Mouse (Mus musculus) lung, postnatal 14 days (tissue): ENCODE measurements at regions not wholly inside any gene's neighbourhood (a gene's known extent, or its start where the extent isn't known, plus 50 kb on each side); places are given as distances from the start of the nearest gene placed in this dataset.

Source experiments
- DNase-seq: peaks from one replicate; pipeline ENCODE4 v3.0.0; 2021

DNA sequence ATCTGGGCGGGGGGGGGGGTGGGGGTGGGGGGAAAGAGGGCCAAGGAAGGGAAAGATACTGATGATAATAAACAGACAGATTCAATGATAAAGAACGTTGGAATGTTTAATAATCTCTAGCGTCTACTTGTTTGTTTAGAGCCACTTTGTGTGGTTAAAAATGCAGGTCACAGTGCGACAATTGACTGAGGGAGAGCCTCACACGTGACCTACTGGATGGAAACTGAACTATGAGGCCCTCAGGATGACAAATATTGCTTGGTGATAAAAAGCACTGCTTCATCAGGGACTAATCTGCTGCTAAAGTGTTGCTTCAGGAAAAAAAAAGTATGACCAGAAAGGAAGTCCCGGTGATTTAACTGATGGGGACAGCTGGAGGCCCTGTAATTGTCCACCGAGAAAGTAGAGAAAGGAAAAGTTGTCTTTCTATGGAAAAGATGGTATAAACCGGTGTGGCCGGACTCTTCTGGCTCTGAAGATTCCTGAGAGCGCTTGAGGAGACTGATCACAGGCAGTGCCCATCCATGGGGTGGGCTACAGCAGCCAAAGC is 269.3 kb downstream of the Foxo1 start:
- DNase-seq = no peak

- DNase-seq = no peak
Observed at GRCm38 (mm10) chr3:52535411-52536021, 267.4 kb downstream of the Foxo1 start.

GRCm38 (mm10) chr3:52534118-52534517 is 266.0 kb downstream of the Foxo1 start:
- DNase-seq = no peak

DNA sequence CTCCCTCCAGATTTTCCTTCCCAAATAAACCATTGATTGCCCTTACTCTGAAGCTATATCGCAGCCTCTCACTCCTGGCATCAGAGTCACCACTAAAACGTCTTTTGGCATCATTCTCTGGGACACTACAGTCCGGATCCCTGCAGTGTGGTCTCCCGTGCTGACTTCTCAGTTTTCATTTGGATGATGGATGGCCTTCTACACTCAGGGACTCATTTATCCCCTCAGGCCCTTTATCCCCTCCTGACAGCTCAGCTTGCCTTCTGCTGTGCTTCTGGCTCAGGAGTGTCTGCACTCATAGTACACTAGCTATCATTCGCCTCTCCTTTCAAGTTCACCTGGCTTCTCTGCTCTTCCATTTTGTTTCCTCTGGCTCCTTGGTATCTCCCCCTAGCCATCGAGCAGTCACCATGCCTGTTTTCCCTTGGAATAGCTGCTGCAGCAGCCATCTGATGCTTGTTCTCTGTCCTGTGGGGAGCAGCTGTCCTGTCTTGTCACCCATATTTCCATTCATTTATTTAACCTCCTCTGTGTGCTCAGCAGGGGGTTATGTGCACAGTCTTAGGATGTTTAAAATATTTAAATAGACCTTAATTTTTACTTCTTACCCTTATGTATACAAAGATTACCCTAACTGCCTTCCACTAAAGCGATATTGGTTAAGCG is 263.7 kb downstream of the Foxo1 start:
- DNase-seq = no peak

GRCm38 (mm10) chr3:52530406-52530970 is 262.4 kb downstream of the Foxo1 start:
- no peak for DNase-seq

DNA sequence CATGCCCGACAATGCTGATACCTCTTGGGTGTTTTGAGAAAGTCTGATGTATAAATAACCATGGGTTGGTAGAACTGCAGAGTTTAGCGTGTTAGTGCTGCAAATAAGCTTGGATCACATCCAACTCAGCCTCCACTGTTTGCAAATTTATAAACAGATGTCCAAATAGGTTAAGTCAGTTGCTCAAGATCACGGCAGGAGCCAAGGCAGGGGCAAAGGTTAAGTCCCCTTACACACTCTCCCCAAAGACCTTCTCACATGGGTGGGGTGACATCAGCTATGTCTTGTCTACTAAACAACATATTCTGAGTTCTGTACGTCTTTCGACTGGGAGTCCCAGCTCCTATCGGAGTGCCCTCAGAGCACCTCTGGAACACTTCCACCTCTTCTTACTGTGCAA is 261.0 kb downstream of the Foxo1 start:
- DNase-seq = peak; percentile 67

GRCm38 (mm10) chr3:52528521-52528920 is 260.4 kb downstream of the Foxo1 start:
- no peak for DNase-seq

- DNase-seq = no peak
Observed at GRCm38 (mm10) chr3:52527781-52528180, 259.6 kb downstream of the Foxo1 start.

DNA sequence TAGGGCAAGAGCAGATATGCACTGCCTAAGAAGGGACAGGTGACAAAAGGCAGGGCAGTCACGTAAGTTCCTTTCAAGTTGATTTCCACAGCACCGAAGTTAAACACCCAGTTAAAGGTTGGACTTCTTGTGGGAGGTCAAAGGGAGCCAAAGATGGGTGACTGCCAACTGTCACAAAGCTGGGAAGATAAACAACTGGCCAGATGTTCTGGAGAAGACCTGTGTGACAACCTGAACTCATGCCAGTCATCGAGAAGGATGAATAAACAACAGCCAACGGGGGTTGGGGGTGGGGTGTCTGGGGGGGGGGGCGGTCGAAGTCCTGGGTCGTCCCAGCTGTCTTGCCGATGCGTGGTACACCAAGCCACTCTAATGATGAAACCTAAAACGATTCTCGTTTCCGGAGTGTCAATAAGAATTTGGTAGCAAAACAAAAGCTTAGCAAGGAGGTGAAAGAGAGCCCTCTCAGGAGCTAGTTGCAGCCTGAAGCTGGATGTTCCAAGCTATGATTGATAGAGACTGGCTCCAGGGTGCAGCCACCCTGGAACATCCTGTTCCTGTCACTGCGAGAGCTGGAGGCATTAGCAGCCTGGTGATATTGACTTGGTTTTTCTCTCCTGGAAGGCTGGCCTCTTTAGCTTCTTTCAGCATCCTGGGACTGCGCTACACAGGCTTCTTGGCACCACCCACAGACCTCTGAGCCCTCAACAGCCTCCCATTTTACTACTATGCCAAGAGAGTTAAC is 259.0 kb downstream of the Foxo1 start:
- peak; percentile 46 for DNase-seq

GRCm38 (mm10) chr3:52522886-52523285 is 254.8 kb downstream of the Foxo1 start:
- no peak for DNase-seq

DNA sequence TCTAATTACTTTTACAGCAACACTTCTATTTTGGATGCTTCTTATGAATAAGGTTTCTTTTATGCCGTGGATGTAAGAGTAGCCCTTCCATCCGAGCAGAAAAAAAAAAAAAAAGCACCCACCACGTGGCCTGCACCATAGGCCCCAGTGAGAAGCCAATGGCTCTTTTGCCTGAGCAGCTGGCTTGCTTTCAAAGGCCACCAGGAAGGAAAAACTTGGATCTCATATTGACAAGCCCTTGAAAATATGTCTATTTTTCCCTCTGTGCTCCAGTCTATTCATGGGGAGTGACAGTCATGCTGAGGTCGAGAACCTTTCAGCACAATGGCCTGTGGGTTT is 252.4 kb downstream of the Foxo1 start:
- no peak for DNase-seq

- no peak for DNase-seq
Observed at GRCm38 (mm10) chr3:52519910-52520608, 251.9 kb downstream of the Foxo1 start.

DNA sequence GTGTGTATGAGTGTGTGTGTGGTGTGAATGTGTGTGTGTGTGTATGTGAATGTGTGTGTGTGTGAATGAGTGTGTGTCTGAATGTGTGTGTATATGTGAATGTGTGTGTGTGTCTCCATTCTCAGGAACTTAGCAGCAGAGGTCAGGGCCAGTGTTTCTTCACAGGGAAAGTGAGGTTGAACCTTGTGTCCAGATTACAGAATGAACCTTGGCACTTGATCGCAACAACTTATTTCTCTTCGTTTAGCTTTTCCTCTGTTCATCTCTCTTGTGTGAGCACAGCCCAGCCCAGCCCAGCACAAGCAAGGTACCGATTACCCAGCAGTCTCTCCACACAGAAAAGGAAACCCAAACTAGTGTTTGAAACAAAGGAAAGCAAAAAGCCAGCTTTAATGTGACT is 249.7 kb downstream of the Foxo1 start:
- DNase-seq = no peak

- DNase-seq = no peak
Observed at GRCm38 (mm10) chr3:52516691-52517090, 248.6 kb downstream of the Foxo1 start.

GRCm38 (mm10) chr3:52512761-52513160 is 244.6 kb downstream of the Foxo1 start:
- no peak for DNase-seq

DNA sequence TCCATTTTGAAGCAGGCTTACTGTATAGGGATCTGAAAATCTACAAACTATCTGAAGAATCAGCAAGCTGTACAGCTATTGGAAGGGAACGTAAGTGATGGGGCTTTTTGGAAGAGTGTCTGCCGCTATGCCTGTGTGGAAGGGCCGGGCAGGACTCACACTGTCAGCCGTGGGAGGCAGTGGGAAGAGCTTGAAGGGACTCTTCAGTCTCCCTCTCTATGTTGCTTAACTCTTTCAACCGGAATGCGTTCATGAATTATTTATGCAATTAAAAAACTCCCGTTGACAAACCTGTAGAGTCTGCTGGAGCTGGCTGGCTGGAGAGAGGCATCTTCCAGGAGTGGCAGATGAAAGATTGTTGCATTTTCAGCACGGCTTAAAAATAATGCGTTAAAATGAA is 243.4 kb downstream of the Foxo1 start:
- no peak for DNase-seq

- DNase-seq = no peak
Observed at GRCm38 (mm10) chr3:52510831-52511230, 242.7 kb downstream of the Foxo1 start.

- no peak for DNase-seq
Observed at GRCm38 (mm10) chr3:52510088-52510765, 242.1 kb downstream of the Foxo1 start.

DNA sequence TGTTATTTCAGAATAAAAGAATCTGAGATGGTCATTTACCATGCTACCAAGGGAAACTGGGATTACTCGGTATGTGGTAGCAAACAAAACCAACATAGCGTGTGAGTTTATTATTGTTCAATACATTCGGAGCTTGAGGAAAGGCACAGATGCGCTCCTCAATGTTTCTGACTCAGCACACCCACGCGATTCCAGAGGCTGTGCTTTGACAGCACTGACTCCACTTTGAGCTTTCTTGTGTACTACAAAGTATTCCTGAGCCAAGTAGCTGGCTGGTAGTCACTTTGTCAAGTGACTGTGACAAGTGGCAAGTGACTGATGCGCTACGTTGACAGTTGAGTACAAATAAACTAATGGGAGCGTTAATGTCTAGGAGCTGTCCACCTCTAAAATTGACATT is 235.8 kb downstream of the Foxo1 start:
- no peak for DNase-seq

- DNase-seq = peak; percentile 20
Observed at GRCm38 (mm10) chr3:52502223-52502622, 234.1 kb downstream of the Foxo1 start.

- DNase-seq = no peak
Observed at GRCm38 (mm10) chr3:52501614-52502013, 233.5 kb downstream of the Foxo1 start.

DNA sequence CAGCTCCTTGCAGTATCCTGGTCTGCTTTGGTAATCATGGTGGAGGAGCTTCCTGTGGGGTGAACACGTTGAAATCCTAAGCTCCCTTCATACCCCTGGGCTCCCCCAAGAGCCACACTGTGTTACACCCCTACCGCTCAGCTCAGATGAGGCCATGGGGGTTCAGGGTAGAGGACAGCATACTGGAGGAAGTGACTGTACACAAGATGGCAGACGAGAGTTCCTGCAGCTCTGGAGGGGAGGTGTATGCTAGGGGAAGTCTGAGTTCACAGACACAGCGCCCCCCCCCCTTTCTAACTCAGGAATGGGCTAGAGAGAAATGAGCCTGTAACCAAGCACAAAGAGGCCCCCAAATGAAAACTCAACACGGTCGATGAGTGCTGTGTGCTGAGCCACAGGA is 231.9 kb downstream of the Foxo1 start:
- no peak for DNase-seq
